Mouse (Mus musculus): ENCODE measurements around the gene Olfr90.
"Not testable (repeated sequence)": the region's sequence is repeated elsewhere in the genome, so short reads cannot be mapped to it uniquely, and the experiment has no call there.

The Olfr90 gene

DNA sequence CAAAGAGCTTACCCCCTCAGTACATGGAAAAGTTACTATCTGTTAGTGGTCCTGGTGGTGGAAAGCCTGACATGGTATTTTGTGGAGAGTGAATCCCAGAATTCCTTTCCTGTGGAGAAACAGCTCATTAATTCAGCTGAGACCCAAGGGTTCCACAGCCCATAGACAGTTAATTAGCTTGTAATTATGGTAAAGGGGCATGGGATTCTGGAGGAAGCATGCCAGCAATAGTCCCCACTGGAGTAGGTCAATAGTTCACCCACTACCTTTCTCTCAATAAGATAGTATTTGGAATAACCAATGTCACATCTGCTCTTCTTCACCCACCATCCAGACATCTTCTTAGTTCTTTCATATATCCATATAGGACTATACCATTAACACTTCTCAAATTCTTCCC lies at the start of gene Olfr90:
Gene Olfr90 (minus strand): TSS at position 101 of the 400 bp plus-strand sequence.
- no peak for DNase-seq

GRCm38 (mm10) chr17:37131366-37131765 lies 43.1 kb upstream of the Olfr90 start:
- DNase-seq = not testable (repeated sequence)

GRCm38 (mm10) chr17:37119988-37120387 lies 31.7 kb upstream of the Olfr90 start, which contains the start of gene Olfr92:
Gene Olfr92 (minus strand): TSS chr17:37120088.
- DNase-seq = no peak

- no peak for DNase-seq
Observed at GRCm38 (mm10) chr17:37098178-37098577, 9.9 kb upstream of the Olfr90 start, which contains the start of gene Olfr91. Gene Olfr91 (minus strand): TSS chr17:37098278.

DNA sequence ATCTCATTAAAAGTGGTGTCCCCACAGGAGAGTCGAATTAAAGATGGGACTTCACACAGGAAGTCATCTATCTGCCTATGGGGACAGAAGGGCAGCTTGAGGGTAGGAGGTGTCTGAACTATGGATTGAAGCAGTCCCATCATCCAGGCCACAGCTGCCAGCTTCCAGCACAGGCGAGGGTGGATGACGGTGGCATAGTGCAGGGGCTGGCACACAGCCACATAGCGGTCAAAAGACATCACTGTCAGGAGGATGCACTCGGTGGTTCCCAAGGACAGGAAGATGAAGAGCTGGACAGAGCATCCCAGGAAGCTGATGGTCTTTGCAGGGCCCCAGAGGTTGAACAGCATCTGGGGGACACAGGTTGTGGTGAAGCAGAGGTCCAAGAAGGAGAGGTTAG lies 5.0 kb upstream of the Olfr90 start:
- DNase-seq = no peak

GRCm38 (mm10) chr17:37092198-37092597 lies 3.9 kb upstream of the Olfr90 start:
- no peak for DNase-seq

- no peak for DNase-seq
Observed at GRCm38 (mm10) chr17:37085545-37085944, 2.8 kb downstream of the Olfr90 start.

DNA sequence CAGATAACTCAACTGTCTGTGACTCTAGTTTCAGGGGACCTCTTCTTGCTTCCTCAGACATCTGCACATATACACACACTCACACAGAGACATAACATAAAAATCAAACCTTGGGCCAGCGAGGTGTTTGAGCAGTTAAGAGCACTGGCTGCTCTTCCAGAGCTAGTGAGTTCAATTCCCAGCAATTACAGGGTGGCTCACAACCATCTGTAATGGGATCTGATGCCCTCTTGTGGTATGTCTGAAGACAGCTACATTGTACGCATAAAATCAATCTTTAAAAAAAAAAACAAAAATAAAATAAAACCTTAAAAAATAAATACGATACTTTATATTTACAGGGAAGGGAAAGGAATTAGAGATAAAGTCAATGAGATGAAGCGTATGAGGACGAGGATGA lies 3.7 kb downstream of the Olfr90 start:
- DNase-seq = no peak

DNA sequence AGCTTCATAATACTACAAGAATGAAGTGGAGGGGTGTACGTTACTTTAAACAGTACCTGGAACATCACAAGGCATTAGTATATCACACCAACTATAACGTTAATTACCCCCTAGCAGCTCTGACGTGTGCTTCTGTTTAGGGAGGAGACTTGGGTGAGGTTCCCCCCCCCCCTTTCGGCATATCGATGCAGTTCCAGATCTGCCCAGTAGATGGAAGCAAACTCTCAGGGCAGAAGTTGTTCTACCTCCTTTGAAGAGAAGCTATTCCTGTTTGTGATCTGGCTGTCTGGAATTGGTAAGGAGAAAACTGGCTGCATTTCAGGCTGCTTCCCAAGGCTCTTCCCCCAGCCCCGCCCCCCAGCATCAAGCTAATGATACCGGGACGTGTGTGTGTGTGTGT lies 5.0 kb downstream of the Olfr90 start:
- DNase-seq = peak; percentile 45 to 56

DNA sequence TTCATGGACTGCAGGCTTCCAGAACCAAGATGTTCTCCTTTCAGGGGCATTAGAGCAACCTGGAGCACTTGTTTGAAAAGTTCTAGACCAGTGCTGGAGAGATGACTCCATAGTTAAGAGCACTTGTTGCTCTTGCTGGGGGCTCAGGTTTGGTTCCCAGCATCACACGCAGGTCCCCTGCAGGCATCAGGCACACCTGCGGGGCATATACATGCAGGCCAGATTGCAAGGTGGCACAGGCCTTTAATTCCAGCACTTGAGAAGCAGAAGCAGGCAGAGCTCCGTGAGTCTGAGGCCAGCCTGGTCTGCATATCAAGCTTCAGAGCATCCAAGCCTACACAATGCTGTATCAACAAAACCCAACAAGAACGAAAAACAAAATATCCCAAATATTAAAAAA lies 6.6 kb downstream of the Olfr90 start:
- DNase-seq = peak in 1 of 2 experiments; percentile 4

DNA sequence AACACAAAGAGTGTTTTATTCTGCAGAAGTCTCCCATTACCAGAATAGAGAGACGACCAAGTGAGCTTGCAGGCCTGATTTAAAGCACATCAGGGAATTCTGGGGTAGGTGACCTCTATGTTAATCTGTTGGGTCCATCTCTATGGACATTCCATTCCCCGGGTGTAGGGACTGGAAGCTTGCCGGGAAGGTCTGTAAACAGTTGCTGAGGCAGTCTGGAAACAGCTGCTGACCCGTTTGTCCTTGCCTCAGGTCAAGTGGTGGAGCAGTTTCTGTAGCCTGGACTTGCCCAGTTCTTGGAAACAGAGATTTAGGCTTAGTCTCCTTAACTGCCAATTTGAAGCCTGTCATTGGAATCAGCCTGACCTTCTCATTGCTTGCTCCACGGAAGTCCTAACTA lies 8.2 kb downstream of the Olfr90 start:
- DNase-seq = peak in 1 of 2 experiments; percentile 1

- DNase-seq = peak in 1 of 2 experiments; percentile 1
Observed at GRCm38 (mm10) chr17:37078990-37079389, 9.3 kb downstream of the Olfr90 start.

GRCm38 (mm10) chr17:37078193-37078592 lies 10.1 kb downstream of the Olfr90 start:
- no peak for DNase-seq

- DNase-seq = peak in 1 of 2 experiments; percentile 1
Observed at GRCm38 (mm10) chr17:37075766-37076165, 12.5 kb downstream of the Olfr90 start.

GRCm38 (mm10) chr17:37075181-37075580 lies 13.1 kb downstream of the Olfr90 start:
- peak in 1 of 2 experiments; percentile 3 for DNase-seq

DNA sequence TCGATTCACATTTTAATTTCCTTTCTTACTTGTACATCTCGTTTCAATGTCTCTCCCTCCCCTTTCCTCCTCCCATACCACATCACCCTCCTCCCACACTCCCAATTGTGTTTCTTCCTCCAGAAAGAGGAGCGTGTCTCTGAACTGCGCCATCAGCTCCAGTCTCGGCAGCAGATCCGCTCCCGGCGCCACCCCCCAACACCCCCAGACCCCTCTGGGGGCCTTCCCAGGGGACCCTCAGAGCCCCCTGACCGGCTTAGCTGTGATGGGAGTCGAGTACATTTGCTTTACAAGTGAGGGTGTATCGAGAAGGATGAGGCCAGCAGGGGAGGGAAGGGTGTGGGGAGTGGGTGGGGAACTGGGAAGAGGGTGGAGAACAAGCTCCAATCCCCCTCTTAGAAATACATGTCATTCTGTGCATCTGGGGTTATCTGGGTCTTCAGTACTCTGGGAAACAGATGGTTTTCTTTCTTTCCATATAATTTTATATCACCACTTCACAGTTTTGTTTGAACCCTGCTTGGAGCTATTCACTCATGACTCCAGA lies 15.5 kb downstream of the Olfr90 start:
- peak in 1 of 2 experiments; percentile 0 for DNase-seq

GRCm38 (mm10) chr17:37072080-37072729 lies 16.1 kb downstream of the Olfr90 start:
- DNase-seq = no peak

- DNase-seq = peak in 1 of 2 experiments; percentile 1
Observed at GRCm38 (mm10) chr17:37070121-37070520, 18.2 kb downstream of the Olfr90 start.

GRCm38 (mm10) chr17:37067861-37068260 lies 20.4 kb downstream of the Olfr90 start:
- DNase-seq = no peak

DNA sequence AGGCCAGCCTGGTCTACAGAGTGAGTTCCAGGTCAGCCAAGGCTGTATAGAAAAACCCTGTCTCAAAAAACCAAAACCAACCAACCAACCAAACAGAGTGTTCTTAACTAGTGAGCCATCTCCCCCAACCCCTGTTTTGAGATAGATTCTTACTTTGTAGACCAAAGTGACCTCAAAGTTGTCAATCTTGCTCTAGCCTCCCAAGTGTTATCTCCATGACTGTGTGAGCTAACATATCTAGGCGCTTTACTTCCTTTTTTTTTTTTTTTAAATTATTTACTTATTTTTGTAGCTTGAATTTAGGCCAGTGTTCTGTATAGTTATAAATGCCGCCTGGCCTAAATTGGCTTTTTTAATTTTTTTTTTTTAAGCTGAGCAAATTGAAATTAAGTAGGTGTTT lies 22.3 kb downstream of the Olfr90 start:
- no peak for DNase-seq

DNA sequence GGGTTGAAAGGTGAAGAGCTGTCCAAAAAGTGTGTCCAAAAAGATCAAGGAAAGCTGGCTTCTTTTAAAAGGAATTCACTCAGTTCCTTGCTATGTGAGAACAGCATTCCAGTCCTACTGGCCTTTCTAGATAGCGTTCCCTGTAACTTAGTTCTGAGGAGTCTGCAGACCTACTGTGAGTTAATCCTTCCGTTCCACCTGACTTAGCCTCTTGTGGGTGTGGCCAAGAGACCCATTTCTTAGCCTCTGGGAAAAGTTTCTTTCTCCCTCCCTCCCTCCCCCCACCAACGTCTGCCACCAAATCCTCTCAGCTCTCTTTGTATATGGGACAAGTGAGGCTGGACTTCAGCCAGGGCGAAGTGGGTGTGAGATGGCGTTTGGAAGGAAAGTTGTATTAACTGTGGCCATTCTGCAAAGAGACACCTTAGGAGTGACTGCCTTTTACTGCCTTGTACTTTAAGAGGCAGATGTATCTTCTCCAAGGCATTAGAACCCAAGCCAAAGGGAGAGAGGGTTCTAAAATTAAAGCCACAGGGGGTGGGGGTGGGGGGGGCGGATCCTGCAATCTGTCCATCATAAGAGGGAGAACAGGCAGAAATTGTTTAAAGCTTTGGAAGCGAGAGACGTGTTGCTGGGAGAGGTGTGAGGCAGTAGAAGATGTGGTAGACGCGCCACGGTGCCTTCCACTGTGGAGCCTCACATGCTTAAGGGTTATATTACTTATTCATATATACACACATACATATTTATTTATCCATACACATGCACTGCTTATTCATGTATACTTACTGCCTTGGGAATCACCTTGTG lies 24.4 kb downstream of the Olfr90 start:
- DNase-seq = no peak

GRCm38 (mm10) chr17:37063063-37063462 lies 25.2 kb downstream of the Olfr90 start:
- DNase-seq = no peak

- DNase-seq = no peak
Observed at GRCm38 (mm10) chr17:37062101-37062641, 26.1 kb downstream of the Olfr90 start.

Data from cerebellum, adult 18-20 months (tissue).